Mouse (Mus musculus) liver, embryonic 16.5 days (tissue): ENCODE measurements around the gene Smyd1. TPM values are rescaled to one million over a fixed set of nuclear protein-coding genes. Genes with fewer than 3 reads are reported as not detected.

Experiments used
- ATAC-seq: fragments of 200-750 bp; cut with Nextera tagmentation; 2 replicates; pipeline ENCODE4 v1.8.0; 2017; ENCODE audit warnings: low read depth, mild to moderate bottlenecking, moderate number of reproducible peaks, moderate library complexity
- H3K27ac ChIP-seq: fragments of 300-500 bp; sonication (generic); 2 replicates; pipeline ENCODE4 v1.5.1; 2014; ENCODE audit warnings: mild to moderate bottlenecking, low read length
- H3K27me3 ChIP-seq: fragments of 300-500 bp; sonication (generic); 2 replicates; pipeline ENCODE4 v1.6.1; 2014; ENCODE audit warnings: low read depth, low read length, mixed read lengths; ENCODE audit not compliant: control insufficient read depth, insufficient read depth
- H3K36me3 ChIP-seq: fragments of 300-500 bp; sonication (generic); 2 replicates; pipeline ENCODE4 v1.6.1; 2014; ENCODE audit warnings: mild to moderate bottlenecking; ENCODE audit not compliant: control insufficient read depth, insufficient read depth
- H3K4me1 ChIP-seq: fragments of 300-500 bp; sonication (generic); 2 replicates; pipeline ENCODE4 v1.6.1; 2014; ENCODE audit warnings: low read depth, low read length, mixed read lengths; ENCODE audit not compliant: control insufficient read depth
- H3K4me2 ChIP-seq: fragments of 300-500 bp; sonication (generic); 2 replicates; pipeline ENCODE4 v1.6.1; 2014; ENCODE audit warnings: low read depth, low read length, mixed read lengths
- H3K4me3 ChIP-seq: fragments of 300-500 bp; sonication (generic); 2 replicates; pipeline ENCODE4 v1.5.1; 2014; ENCODE audit warnings: low read depth, mild to moderate bottlenecking, low read length
- H3K9ac ChIP-seq: fragments of 300-500 bp; sonication (generic); 2 replicates; pipeline ENCODE4 v1.6.1; 2014; ENCODE audit warnings: low read depth, low read length
- H3K9me3 ChIP-seq: fragments of 300-500 bp; sonication (generic); replicated peaks from 2 replicates; pipeline ENCODE4 v1.6.1; 2016; ENCODE audit warnings: low read length; ENCODE audit not compliant: control insufficient read depth
- WGBS: fragments of 180-500 bp; shearing (Covaris S2); extraction: QIAGEN DNeasy Blood & Tissue Kit; methylation state at CpG from one replicate; pipeline ENCODE4 v1.1.7; 2014; ENCODE audit not compliant: insufficient replicate concordance; 5-methylcytosine and 5-hydroxymethylcytosine counted together
- polyA plus RNA-seq: library from polyadenylated mRNA; unstranded; fragments of >200 nt; fragmentation: Nextera tagmentation; extraction: Ambion mirVana; gene quantifications from 2 replicates; pipeline ENCODE4 v1.2.1, GENCODE M21; 2015

Smyd1 gene
- polyA plus RNA-seq, 1 experiment from 2014 or later = 0.64 TPM

GRCm38 (mm10) chr6:71259166-71259565, 62.9 kb downstream of the Smyd1 start:
- H3K4me2 ChIP-seq = no peak overlapping the region
- H3K9me3 ChIP-seq = no peaks in the 10 kb centered on the region
- no peak overlapping the region for H3K9ac ChIP-seq
- ATAC-seq = no peak
- no peak overlapping the region for H3K4me3 ChIP-seq
- peaks cover 6% of the 10 kb centered on the region for H3K4me1 ChIP-seq
- H3K27me3 ChIP-seq = no peaks in the 10 kb centered on the region
- H3K27ac ChIP-seq = no peak overlapping the region
- whole genome bisulfite sequencing = 59% methylated on average over 4 of the region's 4 CpGs
- H3K36me3 ChIP-seq = no peaks in the 10 kb centered on the region

GRCm38 (mm10) chr6:71258562-71258961, 63.5 kb downstream of the Smyd1 start:
- peaks cover 6% of the 10 kb centered on the region for H3K4me1 ChIP-seq
- no peak overlapping the region for H3K4me2 ChIP-seq
- no peaks in the 10 kb centered on the region for H3K9me3 ChIP-seq
- no peak for ATAC-seq
- H3K27me3 ChIP-seq = no peaks in the 10 kb centered on the region
- WGBS = 39% methylated on average over 2 of the region's 2 CpGs
- no peak overlapping the region for H3K4me3 ChIP-seq
- H3K27ac ChIP-seq = no peak overlapping the region
- H3K9ac ChIP-seq = no peak overlapping the region
- no peaks in the 10 kb centered on the region for H3K36me3 ChIP-seq

GRCm38 (mm10) chr6:71257375-71257774, 64.7 kb downstream of the Smyd1 start:
- H3K4me2 ChIP-seq = no peak overlapping the region
- H3K27ac ChIP-seq = no peak overlapping the region
- H3K4me3 ChIP-seq = no peak overlapping the region
- ATAC-seq = no peak
- 31% methylated on average over 1 of the region's 1 CpGs for WGBS
- H3K36me3 ChIP-seq = no peaks in the 10 kb centered on the region
- no peaks in the 10 kb centered on the region for H3K9me3 ChIP-seq
- H3K4me1 ChIP-seq = peaks cover 6% of the 10 kb centered on the region
- H3K9ac ChIP-seq = no peak overlapping the region
- no peaks in the 10 kb centered on the region for H3K27me3 ChIP-seq

- no peaks in the 10 kb centered on the region for H3K36me3 ChIP-seq
- H3K4me3 ChIP-seq = no peak overlapping the region
- H3K27ac ChIP-seq = no peak overlapping the region
- H3K4me1 ChIP-seq = peaks cover 6% of the 10 kb centered on the region
- H3K4me2 ChIP-seq = no peak overlapping the region
- no peaks in the 10 kb centered on the region for H3K9me3 ChIP-seq
- H3K27me3 ChIP-seq = no peaks in the 10 kb centered on the region
- ATAC-seq = no peak
- 87% methylated on average over 10 of the region's 10 CpGs for WGBS
- H3K9ac ChIP-seq = no peak overlapping the region
Observed at GRCm38 (mm10) chr6:71256166-71256565, 65.9 kb downstream of the Smyd1 start.

GRCm38 (mm10) chr6:71254456-71254855, 67.6 kb downstream of the Smyd1 start:
- WGBS = 73% methylated on average over 6 of the region's 6 CpGs

GRCm38 (mm10) chr6:71250951-71251350, 71.1 kb downstream of the Smyd1 start:
- no peaks in the 10 kb centered on the region for H3K4me1 ChIP-seq
- no peak overlapping the region for H3K4me2 ChIP-seq
- H3K9me3 ChIP-seq = no peaks in the 10 kb centered on the region
- no peak overlapping the region for H3K4me3 ChIP-seq
- no peak overlapping the region for H3K27ac ChIP-seq
- no peaks in the 10 kb centered on the region for H3K36me3 ChIP-seq
- no peak overlapping the region for H3K9ac ChIP-seq
- H3K27me3 ChIP-seq = no peaks in the 10 kb centered on the region
- 41% methylated on average over 8 of the region's 8 CpGs for WGBS
- ATAC-seq = no peak

More at GRCm38 (mm10) chr6:71254456-71254855, 67.6 kb downstream of the Smyd1 start:
- Histone ChIP-seq H3K9me3 (no peaks in the 10 kb centered on the region), H3K4me1 (no peaks in the 10 kb centered on the region), H3K4me2 (no peak overlapping the region), H3K9ac (no peak overlapping the region), H3K27ac (no peak overlapping the region), H3K27me3 (no peaks in the 10 kb centered on the region), H3K4me3 (no peak overlapping the region), H3K36me3 (no peaks in the 10 kb centered on the region)
- no peak for ATAC-seq

GRCm38 (mm10) chr6:71249615-71250014, 72.4 kb downstream of the Smyd1 start:
- Histone ChIP-seq H3K4me2 (no peak overlapping the region), H3K4me1 (no peaks in the 10 kb centered on the region), H3K9me3 (no peaks in the 10 kb centered on the region), H3K9ac (no peak overlapping the region), H3K36me3 (no peaks in the 10 kb centered on the region), H3K27me3 (no peaks in the 10 kb centered on the region), H3K27ac (no peak overlapping the region), H3K4me3 (no peak overlapping the region)
- peak; percentile 50 for ATAC-seq
- WGBS = 44% methylated on average over 3 of the region's 3 CpGs

GRCm38 (mm10) chr6:71248420-71248819, 73.6 kb downstream of the Smyd1 start:
- 62% methylated on average over 1 of the region's 1 CpGs for WGBS
- H3K9me3 ChIP-seq = no peaks in the 10 kb centered on the region
- H3K4me3 ChIP-seq = no peak overlapping the region
- H3K27ac ChIP-seq = no peak overlapping the region
- no peak overlapping the region for H3K4me2 ChIP-seq
- no peak overlapping the region for H3K9ac ChIP-seq
- no peaks in the 10 kb centered on the region for H3K36me3 ChIP-seq
- peak; percentile 59; the same call in 1 of the 2 replicates for ATAC-seq
- no peaks in the 10 kb centered on the region for H3K4me1 ChIP-seq
- no peaks in the 10 kb centered on the region for H3K27me3 ChIP-seq

GRCm38 (mm10) chr6:71243258-71243657, 78.8 kb downstream of the Smyd1 start:
- Histone ChIP-seq H3K36me3 (no peaks in the 10 kb centered on the region), H3K4me1 (no peaks in the 10 kb centered on the region), H3K27me3 (no peaks in the 10 kb centered on the region), H3K9me3 (no peaks in the 10 kb centered on the region), H3K27ac (no peak overlapping the region), H3K4me3 (no peak overlapping the region), H3K4me2 (no peak overlapping the region), H3K9ac (no peak overlapping the region)
- WGBS = 63% methylated on average over 3 of the region's 3 CpGs
- ATAC-seq = no peak
